Mouse (Mus musculus) kidney, postnatal 4 days (tissue): ENCODE data around the gene Nob1.
A peak's percentile ranks its signal among the peaks of the same experiment; 100 is the strongest.

Source experiments
- DNase-seq, 2 experiments: peaks; one replicate each; pipeline ENCODE4 v3.0.0; 2021; ENCODE audit warnings: mixed read lengths in 2 of 2

Nob1 gene

GRCm38 (mm10) chr8:107435962-107436831 lies 11.3 kb upstream of the Nob1 start, which contains the start of gene Wwp2:
TSS of gene Wwp2 (plus strand) at chr8:107436365.
- DNase-seq, result peak; percentile 84 to 90

- DNase-seq, result no peak
These were observed 10.6 kb upstream of the Nob1 start for GRCm38 (mm10) chr8:107435421-107435961.

- DNase-seq, result no peak
These were observed 6.0 kb upstream of the Nob1 start for GRCm38 (mm10) chr8:107430821-107431220.

- DNase-seq, result no peak
These were observed 363 bp upstream of the Nob1 start for GRCm38 (mm10) chr8:107425230-107425597.

- peak in 1 of 2 experiments; percentile 4 for DNase-seq
These were observed 675 bp downstream of the Nob1 start for GRCm38 (mm10) chr8:107424176-107424575.

- no peak for DNase-seq
These were observed 7.8 kb downstream of the Nob1 start for GRCm38 (mm10) chr8:107417001-107417400.

GRCm38 (mm10) chr8:107413881-107414280 lies 11.0 kb downstream of the Nob1 start:
- DNase-seq, result no peak

- DNase-seq, result no peak
These were observed 12.3 kb downstream of the Nob1 start for GRCm38 (mm10) chr8:107412552-107412951.

GRCm38 (mm10) chr8:107411391-107411790 lies 13.5 kb downstream of the Nob1 start:
- DNase-seq, result peak; percentile 38 to 57

GRCm38 (mm10) chr8:107405935-107406334 lies 18.9 kb downstream of the Nob1 start:
- DNase-seq, result no peak

GRCm38 (mm10) chr8:107404057-107404456 lies 20.8 kb downstream of the Nob1 start:
- DNase-seq, result no peak

GRCm38 (mm10) chr8:107403038-107403781 lies 21.6 kb downstream of the Nob1 start, which contains the start of gene Nqo1:
TSS of gene Nqo1 (minus strand) at chr8:107403206.
- peak; percentile 82 to 90 for DNase-seq

GRCm38 (mm10) chr8:107401866-107402265 lies 23.0 kb downstream of the Nob1 start:
- DNase-seq, result no peak

- DNase-seq, result peak; percentile 26 to 30
These were observed 25.4 kb downstream of the Nob1 start for GRCm38 (mm10) chr8:107399495-107399894.

GRCm38 (mm10) chr8:107397665-107398064 lies 27.2 kb downstream of the Nob1 start:
- DNase-seq, result no peak

- DNase-seq, result no peak
These were observed 28.7 kb downstream of the Nob1 start for GRCm38 (mm10) chr8:107396106-107396670.

GRCm38 (mm10) chr8:107395397-107395796 lies 29.5 kb downstream of the Nob1 start:
- no peak for DNase-seq

- DNase-seq, result no peak
These were observed 33.7 kb downstream of the Nob1 start for GRCm38 (mm10) chr8:107391136-107391516.

- DNase-seq, result peak in 1 of 2 experiments; percentile 38
These were observed 34.2 kb downstream of the Nob1 start for GRCm38 (mm10) chr8:107390476-107391135.

GRCm38 (mm10) chr8:107389557-107389956 lies 35.3 kb downstream of the Nob1 start:
- peak; percentile 42 to 58 for DNase-seq

GRCm38 (mm10) chr8:107387861-107388260 lies 37.0 kb downstream of the Nob1 start:
- peak; percentile 70 to 78 for DNase-seq

- DNase-seq, result no peak
These were observed 38.2 kb downstream of the Nob1 start for GRCm38 (mm10) chr8:107386642-107387041.

- DNase-seq, result no peak
These were observed 38.7 kb downstream of the Nob1 start for GRCm38 (mm10) chr8:107386171-107386570.
